Comparison of ENCODE assay signal across 22 mouse cellular contexts in genomic region chr7:63901942-63902341, GRCm38 (mm10). TPM values are rescaled to one million over a fixed set of nuclear protein-coding genes. Genes with fewer than 3 reads are reported as not detected.
DNase-seq lines count a peak whose midpoint lies in the region; ATAC-seq and TF ChIP-seq lines count a peak whose summit lies in the region.
"Had no signal": no experiment of that assay in that cellular context is flagged by ENCODE, and none has a peak within 500 bp of the region (broad histone marks: within the 10 kb centered on the region; RNA-seq: fewer than 3 reads in every experiment).

No protein-coding gene starts in this region.

- no peak for TF ChIP-seq EP300 in heart, postnatal 0 days (IDR thresholded peaks at IDR 0.05; ENCODE audit: low read depth)

- no peak overlapping the region for H3K4me3 ChIP-seq in cerebellum, adult 2 months (replicated peaks; ENCODE audit: insufficient read depth, low read depth, low read length)
- H3K4me3 ChIP-seq in heart, postnatal 0 days (ENCODE audit: low read depth, low read length), result no peak overlapping the region
- no peak overlapping the region for H3K4me3 ChIP-seq in liver, adult 2 months (ENCODE audit: insufficient read depth, low read depth, low read length)
- H3K4me3 ChIP-seq in liver, embryonic 11.5 days (ENCODE audit: low read depth, low read length), result no peak overlapping the region
- H3K4me3 ChIP-seq in olfactory bulb, adult 2 months (ENCODE audit: insufficient read depth, low read depth, low read length), result no peak overlapping the region
- H3K4me3 ChIP-seq: heart, embryonic 12.5 days; hindbrain, embryonic 10.5 days; limb, embryonic 15.5 days; lung, embryonic 15.5 days; neural tube, embryonic 13.5 days had no signal

- no peak for TF ChIP-seq CTCF in cerebellum, adult 2 months (IDR thresholded peaks at IDR 0.05; ENCODE audit: borderline replicate concordance, insufficient read depth, low read depth, low read length)
- no peak for TF ChIP-seq CTCF in heart, postnatal 0 days (IDR thresholded peaks at IDR 0.05; ENCODE audit: low read depth)
- no peak for TF ChIP-seq CTCF in liver, adult 2 months (IDR thresholded peaks at IDR 0.05; ENCODE audit: low read depth, low read length)
- no peak for TF ChIP-seq CTCF in olfactory bulb, adult 2 months (IDR thresholded peaks at IDR 0.05; ENCODE audit: insufficient read depth, low read depth, low read length)

- DNase-seq in cerebellum, adult 2 months, result no peak
- DNase-seq in cerebellum, adult 9-11 months, result no peak
- no peak for DNase-seq in heart, postnatal 0 days (ENCODE audit: low spot score)
- no peak for DNase-seq in heart, postnatal 10 days
- no peak for DNase-seq in liver, adult 2 months (ENCODE audit: extremely low read depth, low read depth, low spot score)
- DNase-seq in liver, embryonic 11.5 days (ENCODE audit: low spot score), result no peak
- no peak for DNase-seq in spleen, postnatal 10 days (ENCODE audit: low spot score in 2 of 2)
- DNase-seq: adrenal gland, postnatal 14 days; kidney, postnatal 4 days had no signal

- no peak for TF ChIP-seq POLR2A in cerebellum, adult 2 months (IDR thresholded peaks at IDR 0.05; ENCODE audit: borderline replicate concordance, insufficient read depth, low read length)
- TF ChIP-seq POLR2A in liver, adult 2 months (IDR thresholded peaks at IDR 0.05; ENCODE audit: extremely low read depth, insufficient read depth, low read length), result no peak
- no peak for TF ChIP-seq POLR2A in olfactory bulb, adult 2 months (IDR thresholded peaks at IDR 0.05; ENCODE audit: insufficient read depth, low read depth, low read length)

- H3K27ac ChIP-seq in cerebellum, adult 2 months (ENCODE audit: insufficient read depth, low read length), result peak overlapping the region; percentile 48
- peak overlapping the region; percentile 19; the same call in 1 of the 2 replicates for H3K27ac ChIP-seq in heart, postnatal 0 days (ENCODE audit: low read depth)
- peak overlapping the region; percentile 100 for H3K27ac ChIP-seq in liver, adult 2 months (replicated peaks; ENCODE audit: insufficient read depth, low read depth, low read length)
- no peak overlapping the region for H3K27ac ChIP-seq in liver, embryonic 11.5 days (ENCODE audit: low read depth, low read length)
- peak overlapping the region; percentile 43; the same call in 1 of the 2 replicates for H3K27ac ChIP-seq in olfactory bulb, adult 2 months (ENCODE audit: insufficient read depth, low read depth, low read length)
- H3K27ac ChIP-seq: hindbrain, embryonic 10.5 days; limb, embryonic 15.5 days; lung, embryonic 15.5 days had no signal

- H3K4me2 ChIP-seq in heart, postnatal 0 days (ENCODE audit: low read depth, low read length), result no peak overlapping the region
- H3K4me2 ChIP-seq in liver, embryonic 11.5 days, result no peak overlapping the region
- H3K4me2 ChIP-seq: heart, embryonic 12.5 days; limb, embryonic 15.5 days; lung, embryonic 15.5 days; neural tube, embryonic 13.5 days had no signal

- 0 out of 2 replicates have a peak overlapping the region, but pooled peaks have one; percentile 9 for H3K9ac ChIP-seq in heart, postnatal 0 days (replicated peaks; ENCODE audit: low read depth, low read length)
- H3K9ac ChIP-seq in liver, adult 2 months (ENCODE audit: low read depth, low read length), result peak overlapping the region; percentile 22; the same call in 1 of the 2 replicates
- no peak overlapping the region for H3K9ac ChIP-seq in liver, embryonic 11.5 days (ENCODE audit: low read depth, low read length)
- H3K9ac ChIP-seq: heart, embryonic 12.5 days; limb, embryonic 15.5 days; lung, embryonic 15.5 days; neural tube, embryonic 13.5 days had no signal

- WGBS in cerebellum, adult 2 months, result 33% methylated on average over 3 of the region's 3 CpGs
- WGBS in heart, postnatal 0 days, result 86% methylated on average over 3 of the region's 3 CpGs
- WGBS in liver, adult 2 months, result 76% methylated on average over 3 of the region's 3 CpGs
- WGBS in liver, embryonic 11.5 days, result 79% methylated on average over 3 of the region's 3 CpGs
- 66% methylated on average over 3 of the region's 3 CpGs for WGBS in olfactory bulb, adult 2 months

- intact Hi-C loops in heart, postnatal 10 days (cut with DNase I), result no loop called here

- no peaks in the 10 kb centered on the region for H3K36me3 ChIP-seq in heart, postnatal 0 days (replicated peaks; ENCODE audit: control insufficient read depth, insufficient read depth, low read length)
- H3K36me3 ChIP-seq in liver, adult 2 months (ENCODE audit: control insufficient read depth, insufficient read depth, low read length), result no peaks in the 10 kb centered on the region
- H3K36me3 ChIP-seq in liver, embryonic 11.5 days (ENCODE audit: control insufficient read depth, insufficient read depth, low read length), result no peaks in the 10 kb centered on the region
- H3K36me3 ChIP-seq: heart, embryonic 12.5 days; hindbrain, embryonic 10.5 days; limb, embryonic 15.5 days; lung, embryonic 15.5 days; neural tube, embryonic 13.5 days had no signal

- peaks cover 68% of the 10 kb centered on the region; the same call in 1 of the 2 replicates for H3K79me2 ChIP-seq in liver, adult 2 months (ENCODE audit: control insufficient read depth, insufficient read depth, low read length)

- H3K9me3 ChIP-seq in heart, postnatal 0 days (replicated peaks; ENCODE audit: control insufficient read depth, low read length), result no peaks in the 10 kb centered on the region
- no peaks in the 10 kb centered on the region for H3K9me3 ChIP-seq in liver, embryonic 11.5 days (ENCODE audit: control insufficient read depth, low read length)
- H3K9me3 ChIP-seq: heart, embryonic 12.5 days; hindbrain, embryonic 10.5 days; limb, embryonic 15.5 days; lung, embryonic 15.5 days; neural tube, embryonic 13.5 days had no signal

- H3K4me1 ChIP-seq in cerebellum, adult 2 months (ENCODE audit: control insufficient read depth, insufficient read depth, low read length), result peaks cover 62% of the 10 kb centered on the region
- peaks cover 61% of the 10 kb centered on the region for H3K4me1 ChIP-seq in heart, postnatal 0 days (ENCODE audit: control insufficient read depth, insufficient read depth)
- H3K4me1 ChIP-seq in liver, adult 2 months (ENCODE audit: control insufficient read depth, insufficient read depth, low read length), result peaks cover 61% of the 10 kb centered on the region
- H3K4me1 ChIP-seq in liver, embryonic 11.5 days (replicated peaks; ENCODE audit: control insufficient read depth, insufficient read depth, low read length), result peaks cover 29% of the 10 kb centered on the region
- peaks cover 39% of the 10 kb centered on the region for H3K4me1 ChIP-seq in olfactory bulb, adult 2 months (ENCODE audit: control insufficient read depth, insufficient read depth, low read length)

- ATAC-seq in heart, postnatal 0 days (ENCODE audit: insufficient read depth, low read depth), result no peak
- ATAC-seq in liver, embryonic 11.5 days (replicated peaks; ENCODE audit: low FRiP score), result no peak
- ATAC-seq: intestine, embryonic 16.5 days had no signal

- H3K27me3 ChIP-seq in cerebellum, adult 2 months (ENCODE audit: control insufficient read depth, insufficient read depth, low read length), result no peaks in the 10 kb centered on the region
- no peaks in the 10 kb centered on the region for H3K27me3 ChIP-seq in heart, postnatal 0 days (ENCODE audit: control insufficient read depth, insufficient read depth, low read length)
- H3K27me3 ChIP-seq in liver, adult 2 months (ENCODE audit: control insufficient read depth, insufficient read depth, low read length), result no peaks in the 10 kb centered on the region
- H3K27me3 ChIP-seq in liver, embryonic 11.5 days (replicated peaks; ENCODE audit: control insufficient read depth, insufficient read depth, low read length), result peaks cover 5% of the 10 kb centered on the region
- H3K27me3 ChIP-seq: CH12.LX; heart, embryonic 12.5 days; limb, embryonic 15.5 days; lung, embryonic 15.5 days; neural tube, embryonic 13.5 days had no signal

RNA-seq across cellular contexts. Expression of gene E030018B13Rik, which starts 14.7 kb away (rescaled TPM):
- not detected in 2 replicates for polyA plus RNA-seq in cerebellum, adult 2 months (2012; rRNA removed)
- total RNA-seq in heart, postnatal 0 days (2014; rRNA removed; ENCODE audit: low replicate concordance), result not detected in 2 replicates
- 0.11 and 0.15 TPM in 2 replicates for polyA plus RNA-seq in heart, postnatal 0 days (2015; fragmentation: Nextera tagmentation; extraction: Ambion mirVana)
- total RNA-seq in heart, postnatal 10 days (2021), result not detected
- total RNA-seq in liver, adult 2 months (2014; rRNA removed), result 0.09 TPM in 1 of 2 replicates, not detected in the other
- polyA plus RNA-seq in liver, adult 2 months (2012; rRNA removed), result not detected in 2 replicates
- 0.25 TPM in 1 of 2 replicates, not detected in the other for polyA plus RNA-seq in liver, embryonic 11.5 days (2014; fragmentation: Nextera tagmentation; extraction: Ambion mirVana)
- polyA plus RNA-seq in olfactory bulb, adult 2 months (2012; ENCODE audit: insufficient read depth, insufficient read length, low replicate concordance, missing spikeins), result not detected in 2 replicates
- total RNA-seq: adrenal gland, postnatal 14 days; CH12.LX; gastrocnemius, postnatal 25 days; left cerebral cortex, adult 18-20 months; megakaryocyte, adult 5-6 weeks; monocyte, adult 5-6 weeks had no signal
- polyA plus RNA-seq: embryonic facial prominence, embryonic 14.5 days; heart, embryonic 12.5 days; hindbrain, embryonic 10.5 days; intestine, embryonic 16.5 days; limb, embryonic 15.5 days had no signal

RNA-seq across cellular contexts. Expression of gene Klf13, which starts 36.8 kb away (rescaled TPM):
- 60.8 and 68.9 TPM in 2 replicates for polyA plus RNA-seq in cerebellum, adult 2 months (2012; rRNA removed)
- total RNA-seq in heart, postnatal 0 days (2014; rRNA removed; ENCODE audit: low replicate concordance), result 40.7 and 47.4 TPM in 2 replicates
- 26.0 and 26.5 TPM in 2 replicates for polyA plus RNA-seq in heart, postnatal 0 days (2015; fragmentation: Nextera tagmentation; extraction: Ambion mirVana)
- 10 to 100 TPM; 63.9 to 96.0 TPM for total RNA-seq in heart, postnatal 10 days (2021)
- 26.2 and 26.4 TPM in 2 replicates for total RNA-seq in liver, adult 2 months (2014; rRNA removed)
- polyA plus RNA-seq in liver, adult 2 months (2012; rRNA removed), result 14.1 and 19.8 TPM in 2 replicates
- 20.0 and 20.9 TPM in 2 replicates for polyA plus RNA-seq in liver, embryonic 11.5 days (2014; fragmentation: Nextera tagmentation; extraction: Ambion mirVana)
- 47.4 and 143 TPM in 2 replicates for polyA plus RNA-seq in olfactory bulb, adult 2 months (2012; ENCODE audit: insufficient read depth, insufficient read length, low replicate concordance, missing spikeins)
